Mouse (Mus musculus) bone marrow, adult 2 months (tissue): ENCODE data around the gene Bpifb3. TPM values are rescaled to one million over a fixed set of nuclear protein-coding genes. Genes with fewer than 3 reads are reported as not detected.

Source experiments
- H3K27ac ChIP-seq: fragments of 200-500 bp; 2 replicates; pipeline ENCODE4 v1.5.1; 2012; ENCODE audit warnings: low read depth, mild to moderate bottlenecking, control low read depth, inconsistent platforms, low read length; ENCODE audit not compliant: control insufficient read depth, poor library complexity, insufficient read depth
- H3K4me1 ChIP-seq: fragments of 200-500 bp; 2 replicates; pipeline ENCODE4 v1.6.1; 2011; ENCODE audit warnings: low read length; ENCODE audit not compliant: control insufficient read depth, insufficient read depth
- H3K4me3 ChIP-seq: fragments of 200-500 bp; replicated peaks from 2 replicates; pipeline ENCODE3; 2011; ENCODE audit warnings: mild to moderate bottlenecking, low read depth, low read length, control low read depth; ENCODE audit not compliant: control insufficient read depth
- CTCF ChIP-seq: fragments of 200-500 bp; IDR thresholded peaks from 2 replicates; pipeline ENCODE4 v1.5.1; 2011; ENCODE audit warnings: low read length, control low read depth; ENCODE audit not compliant: control insufficient read depth, insufficient read depth
- POLR2A ChIP-seq: fragments of 200-500 bp; IDR thresholded peaks from 2 replicates; pipeline ENCODE4 v1.6.1; 2011; ENCODE audit warnings: low read depth, mild to moderate bottlenecking, control low read depth, low read length, borderline replicate concordance; ENCODE audit not compliant: control insufficient read depth
- WGBS: fragments of 180-500 bp; shearing (Covaris S2); methylation state at CpG from one replicate; pipeline ENCODE4 v1.1.7; 2018; 5-methylcytosine and 5-hydroxymethylcytosine counted together
- polyA plus RNA-seq: library from polyadenylated mRNA; stranded (reverse); fragments of >200 nt; gene quantifications from 2 replicates; pipeline ENCODE4 v1.2.4, GENCODE M21; 2011; ENCODE audit warnings: low replicate concordance; ENCODE audit not compliant: missing spikeins, insufficient read depth, insufficient read length

Gene Bpifb3
- not detected in 2 replicates for polyA plus RNA-seq

GRCm38 (mm10) chr2:153917930-153918329, at the start of gene Bpifb3:
Bpifb3 (plus strand) TSS chr2:153918230.
- Histone ChIP-seq H3K27ac (no peak within 1 kb of the TSS), H3K4me1 (no peaks in the 10 kb centered on the region), H3K4me3 (no peak within 1 kb of the TSS)
- TF ChIP-seq CTCF (no peak), POLR2A (no peak)
- 74% methylated on average over 8 of the region's 8 CpGs for WGBS

GRCm38 (mm10) chr2:153870984-153871383, 47.0 kb upstream of the Bpifb3 start, which contains the start of gene Sun5:
Sun5 (minus strand) TSS chr2:153871084.
- H3K4me3 ChIP-seq, result no peak within 1 kb of the TSS
- WGBS, result 80% methylated on average over 4 of the region's 4 CpGs
- TF ChIP-seq POLR2A (no peak), CTCF (no peak)

GRCm38 (mm10) chr2:153874745-153875144, 43.3 kb upstream of the Bpifb3 start, which contains the start of gene Bpifb2:
Bpifb2 (plus strand) TSS chr2:153875045.
- no peak within 1 kb of the TSS for H3K27ac ChIP-seq
- no peak within 1 kb of the TSS for H3K4me3 ChIP-seq
- H3K4me1 ChIP-seq, result no peaks in the 10 kb centered on the region
- WGBS, result 74% methylated on average over 9 of the region's 9 CpGs
- TF ChIP-seq POLR2A, result no peak
- TF ChIP-seq CTCF, result no peak

More at GRCm38 (mm10) chr2:153870984-153871383, 47.0 kb upstream of the Bpifb3 start, which contains the start of gene Sun5:
- Histone ChIP-seq H3K27ac (no peak within 1 kb of the TSS), H3K4me1 (no peaks in the 10 kb centered on the region)

- 71% methylated on average over 5 of the region's 5 CpGs for WGBS
- TF ChIP-seq POLR2A (no peak), CTCF (no peak)
These were observed 18.9 kb upstream of the Bpifb3 start for GRCm38 (mm10) chr2:153899111-153899510.

GRCm38 (mm10) chr2:153900088-153900487, 17.9 kb upstream of the Bpifb3 start, which contains the start of gene Bpifb6:
Bpifb6 (plus strand) TSS chr2:153900388.
- no peaks in the 10 kb centered on the region for H3K4me1 ChIP-seq
- no peak within 1 kb of the TSS for H3K4me3 ChIP-seq
- no peak for TF ChIP-seq POLR2A
- TF ChIP-seq CTCF, result no peak
- no peak within 1 kb of the TSS for H3K27ac ChIP-seq
- 72% methylated on average over 4 of the region's 4 CpGs for WGBS

More at GRCm38 (mm10) chr2:153899111-153899510, 18.9 kb upstream of the Bpifb3 start:
- Histone ChIP-seq H3K27ac (no peak overlapping the region), H3K4me3 (no peak overlapping the region), H3K4me1 (no peaks in the 10 kb centered on the region)

GRCm38 (mm10) chr2:153902726-153903125, 15.3 kb upstream of the Bpifb3 start:
- H3K4me1 ChIP-seq, result no peaks in the 10 kb centered on the region
- H3K27ac ChIP-seq, result no peak overlapping the region
- no peak overlapping the region for H3K4me3 ChIP-seq
- WGBS, result 69% methylated on average over 6 of the region's 6 CpGs
- no peak for TF ChIP-seq CTCF
- no peak for TF ChIP-seq POLR2A

- TF ChIP-seq CTCF (no peak), POLR2A (no peak)
- 72% methylated on average over 4 of the region's 4 CpGs for WGBS
These were observed 11.4 kb upstream of the Bpifb3 start for GRCm38 (mm10) chr2:153906626-153907025.

GRCm38 (mm10) chr2:153914151-153914550, 3.9 kb upstream of the Bpifb3 start:
- Histone ChIP-seq H3K4me3 (no peak overlapping the region), H3K27ac (no peak overlapping the region), H3K4me1 (no peaks in the 10 kb centered on the region)
- 17% methylated on average over 5 of the region's 5 CpGs for WGBS
- no peak for TF ChIP-seq CTCF
- TF ChIP-seq POLR2A, result no peak

More at GRCm38 (mm10) chr2:153906626-153907025, 11.4 kb upstream of the Bpifb3 start:
- no peak overlapping the region for H3K27ac ChIP-seq
- H3K4me1 ChIP-seq, result no peaks in the 10 kb centered on the region
- no peak overlapping the region for H3K4me3 ChIP-seq
